Mouse (Mus musculus): Measurements from ENCODE around the gene Ddi2.

- TF ChIP-seq CTCF (IDR thresholded peaks at IDR 0.05; ENCODE audit: extremely low read depth, insufficient read length, insufficient replicate concordance, low read depth, low read length): no peak
- no peak for TF ChIP-seq POLR2A (IDR thresholded peaks at IDR 0.05; ENCODE audit: low read depth, low read length)
These were observed 37.1 kb downstream of the Ddi2 start for GRCm38 (mm10) chr4:141686093-141686492.
